10 mouse cellular contexts compared by ENCODE assay signal in genomic region chr12:101008648-101009047, GRCm38 (mm10). TPM values are rescaled to one million over a fixed set of nuclear protein-coding genes. Genes with fewer than 3 reads are reported as not detected.
DNase-seq lines count a peak whose midpoint lies in the region; ATAC-seq and TF ChIP-seq lines count a peak whose summit lies in the region.
"Had no signal": no experiment of that assay in that cellular context is flagged by ENCODE, and none has a peak within 500 bp of the region (broad histone marks: within the 10 kb centered on the region; RNA-seq: fewer than 3 reads in every experiment).

No protein-coding gene starts in this region.

- H3K9me3 ChIP-seq in lung, embryonic 15.5 days = no peaks in the 10 kb centered on the region
- no peaks in the 10 kb centered on the region for H3K9me3 ChIP-seq in forebrain, embryonic 12.5 days
- H3K9me3 ChIP-seq: heart, embryonic 10.5 days; limb, embryonic 13.5 days had no signal

- no peak for ATAC-seq in lung, embryonic 15.5 days (ENCODE audit: borderline replicate concordance, extremely low read depth, low FRiP score, low TSS enrichment)
- ATAC-seq in forebrain, embryonic 12.5 days (ENCODE audit: low FRiP score) = no peak

- peaks cover 56% of the 10 kb centered on the region for H3K4me1 ChIP-seq in lung, embryonic 15.5 days
- peaks cover 76% of the 10 kb centered on the region for H3K4me1 ChIP-seq in forebrain, embryonic 12.5 days

- H3K9ac ChIP-seq in lung, embryonic 15.5 days = no peak overlapping the region
- H3K9ac ChIP-seq in forebrain, embryonic 12.5 days = no peak overlapping the region
- H3K9ac ChIP-seq: limb, embryonic 13.5 days had no signal

- no peak for TF ChIP-seq CTCF in gastrocnemius, adult 2 months (IDR thresholded peaks at IDR 0.05)

- no peak for TF ChIP-seq POLR2A in myocyte (IDR thresholded peaks at IDR 0.05; ENCODE audit: insufficient read length, low read depth)

- H3K79me2 ChIP-seq in myocyte (ENCODE audit: control insufficient read depth, insufficient read depth) = peaks cover 43% of the 10 kb centered on the region

- H3ac ChIP-seq in myocyte (ENCODE audit: control insufficient read depth, insufficient read length) = no peak overlapping the region

- H3K27ac ChIP-seq in gastrocnemius, adult 2 months = peak overlapping the region; percentile 97
- 0 out of 2 replicates have a peak overlapping the region, but pooled peaks have one; percentile 15 for H3K27ac ChIP-seq in lung, embryonic 15.5 days
- 0 out of 2 replicates have a peak overlapping the region, but pooled peaks have one; percentile 51 for H3K27ac ChIP-seq in forebrain, embryonic 12.5 days
- H3K27ac ChIP-seq: limb, embryonic 13.5 days had no signal

- H3K4me2 ChIP-seq in lung, embryonic 15.5 days = no peak overlapping the region
- no peak overlapping the region for H3K4me2 ChIP-seq in forebrain, embryonic 12.5 days
- peak overlapping the region; percentile 46 for H3K4me2 ChIP-seq in myocyte (ENCODE audit: low read depth)
- H3K4me2 ChIP-seq: limb, embryonic 13.5 days had no signal

- intact Hi-C loops in gastrocnemius, adult 2 months (cut with DNase I) = no loop called here
- intact Hi-C loops in gastrocnemius, postnatal 36 days (cut with DNase I) = no loop called here

- H3K4me3 ChIP-seq in gastrocnemius, adult 2 months = peak overlapping the region; percentile 17; the same call in 1 of the 2 replicates
- no peak overlapping the region for H3K4me3 ChIP-seq in lung, embryonic 15.5 days
- H3K4me3 ChIP-seq in forebrain, embryonic 12.5 days (replicated peaks) = no peak overlapping the region
- H3K4me3 ChIP-seq in myocyte = no peak overlapping the region
- H3K4me3 ChIP-seq: heart, embryonic 10.5 days; limb, embryonic 13.5 days had no signal

- no peaks in the 10 kb centered on the region for H3K27me3 ChIP-seq in lung, embryonic 15.5 days
- H3K27me3 ChIP-seq in forebrain, embryonic 12.5 days = no peaks in the 10 kb centered on the region
- H3K27me3 ChIP-seq in myocyte (ENCODE audit: control insufficient read depth, insufficient read depth, insufficient read length) = no peaks in the 10 kb centered on the region

- DNase-seq in gastrocnemius, adult 2 months = peak; percentile 46
- DNase-seq in gastrocnemius, postnatal 36 days = no peak
- DNase-seq in lung, postnatal 4 days = no peak
- DNase-seq in testis, postnatal 10 days (ENCODE audit: low spot score) = no peak
- DNase-seq in spleen, adult 12 weeks (ENCODE audit: low spot score) = no peak

- H3K36me3 ChIP-seq in lung, embryonic 15.5 days = no peaks in the 10 kb centered on the region
- no peaks in the 10 kb centered on the region for H3K36me3 ChIP-seq in forebrain, embryonic 12.5 days (replicated peaks)
- H3K36me3 ChIP-seq in myocyte (ENCODE audit: control insufficient read depth, insufficient read depth) = no peaks in the 10 kb centered on the region
- H3K36me3 ChIP-seq: heart, embryonic 10.5 days; limb, embryonic 13.5 days had no signal

- 41% methylated on average over 4 of the region's 4 CpGs for WGBS in lung, embryonic 15.5 days
- 19% methylated on average over 4 of the region's 4 CpGs for WGBS in forebrain, embryonic 12.5 days

TF ChIP-seq in myocyte, 11 proteins besides CTCF, POLR2A, EP300 and RAD21:
- TF ChIP-seq CEBPB (IDR thresholded peaks at IDR 0.05; ENCODE audit: insufficient read depth, poor library complexity, severe bottlenecking) (no peak), POLR2AphosphoS2 (IDR thresholded peaks at IDR 0.05; ENCODE audit: insufficient read length, low read depth) (no peak), TCF3 (IDR thresholded peaks at IDR 0.05; ENCODE audit: insufficient read length, low read depth) (no peak), REST (IDR thresholded peaks at IDR 0.05; ENCODE audit: insufficient read depth, insufficient read length) (no peak), USF1 (IDR thresholded peaks at IDR 0.05; ENCODE audit: low read depth) (no peak), E2F4 (IDR thresholded peaks at IDR 0.05; ENCODE audit: insufficient read depth) (no peak), MYOD1 (IDR thresholded peaks at IDR 0.05; ENCODE audit: control insufficient read depth in 1 of 3, insufficient read length in 2 of 3, low read depth in 2 of 3) (no peak), MAX (IDR thresholded peaks at IDR 0.05; ENCODE audit: low read depth) (no peak), MYOG (IDR thresholded peaks at IDR 0.05; ENCODE audit: control insufficient read depth in 1 of 3, insufficient read depth in 1 of 3, insufficient read length in 2 of 3, low read depth in 2 of 3) (no peak), SRF (IDR thresholded peaks at IDR 0.05; ENCODE audit: control insufficient read depth, insufficient read length, low read depth) (no peak), TCF12 (IDR thresholded peaks at IDR 0.05; ENCODE audit: insufficient read depth, poor library complexity, severe bottlenecking) (no peak)

RNA-seq across cellular contexts. Expression of gene Ccdc88c, which starts 20.2 kb away (rescaled TPM):
- total RNA-seq in gastrocnemius, adult 2 months (2021) = 10 to 100 TPM; 28.4 to 34.7 TPM
- 10 to 100 TPM; 32.3 to 33.9 TPM for total RNA-seq in gastrocnemius, postnatal 36 days (2021)
- 14.3 and 17.9 TPM in 2 replicates for polyA plus RNA-seq in lung, embryonic 15.5 days (2015; fragmentation: Nextera tagmentation; extraction: Ambion mirVana)
- polyA plus RNA-seq in forebrain, embryonic 12.5 days (2016; fragmentation: Nextera tagmentation; extraction: Ambion mirVana) = 28.8 and 30.4 TPM in 2 replicates
- polyA plus RNA-seq in myocyte (2012; fragmentation: generic; extraction: Trizol) = 18.0 TPM

Comparison
In these comparisons a context has a peak if more than half of its experiments do, and no peak if none do; other contexts are left out.
1. H3K27ac ChIP-seq: peak in every context shown above with its lines; median percentile 97 in gastrocnemius, adult 2 months; 51 in forebrain, embryonic 12.5 days; 15 in lung, embryonic 15.5 days.